Mouse (Mus musculus): ENCODE data around the gene Gm49391. TPM values are rescaled to one million over a fixed set of nuclear protein-coding genes. Genes with fewer than 3 reads are reported as not detected.
"Not testable (repeated sequence)": the region's sequence is repeated elsewhere in the genome, so short reads cannot be mapped to it uniquely, and the experiment has no call there.

The Gm49391 gene
- polyA plus RNA-seq (2017; shearing (Covaris generic)): not detected

DNA sequence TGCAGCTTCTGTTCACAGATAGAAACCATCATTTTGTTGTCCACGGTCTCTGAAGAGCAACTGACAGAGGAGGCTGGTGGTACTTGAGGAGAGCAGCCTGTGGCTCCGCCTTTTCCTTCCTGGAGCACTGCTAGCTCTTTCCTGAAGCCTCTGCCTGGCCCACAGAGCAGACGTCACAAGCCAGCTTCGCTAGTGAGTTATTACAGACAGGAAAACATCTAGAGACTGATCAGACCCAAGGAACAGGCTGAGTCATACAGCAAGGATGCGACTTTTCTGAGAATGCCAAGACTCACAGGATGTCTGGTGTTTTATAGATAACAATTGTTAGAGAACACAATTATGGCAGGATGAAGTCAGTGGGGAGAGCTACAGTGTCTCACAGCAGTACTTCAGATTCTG is at the start of gene Gm49391, which contains the start of gene Ctla2a:
Gene Gm49391 (minus strand): TSS at position 72 of the 402 bp plus-strand sequence.
Gene Ctla2a (minus strand): TSS at position 126 of the 402 bp plus-strand sequence.
- ATAC-seq: peak; percentile 98

DNA sequence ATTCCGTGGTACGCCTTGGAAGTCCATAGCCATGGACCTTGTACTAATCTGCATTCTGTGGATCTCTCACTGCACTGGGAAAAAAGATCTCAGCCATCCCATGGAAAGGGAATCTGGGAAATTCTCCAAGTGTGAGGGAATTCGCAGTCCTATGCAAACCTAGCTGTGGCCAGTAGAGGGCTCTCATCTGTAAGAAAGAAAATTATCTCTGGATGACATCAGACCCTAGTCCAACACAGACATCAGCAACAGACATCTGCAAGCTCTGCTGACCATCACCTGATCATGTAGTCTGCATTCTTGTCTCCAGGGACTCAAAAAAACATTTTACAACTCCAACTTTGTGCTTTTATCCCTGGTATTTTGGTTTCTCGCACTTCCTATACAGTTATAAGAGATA is 35.9 kb upstream of the Gm49391 start:
- ATAC-seq: not testable (repeated sequence)

DNA sequence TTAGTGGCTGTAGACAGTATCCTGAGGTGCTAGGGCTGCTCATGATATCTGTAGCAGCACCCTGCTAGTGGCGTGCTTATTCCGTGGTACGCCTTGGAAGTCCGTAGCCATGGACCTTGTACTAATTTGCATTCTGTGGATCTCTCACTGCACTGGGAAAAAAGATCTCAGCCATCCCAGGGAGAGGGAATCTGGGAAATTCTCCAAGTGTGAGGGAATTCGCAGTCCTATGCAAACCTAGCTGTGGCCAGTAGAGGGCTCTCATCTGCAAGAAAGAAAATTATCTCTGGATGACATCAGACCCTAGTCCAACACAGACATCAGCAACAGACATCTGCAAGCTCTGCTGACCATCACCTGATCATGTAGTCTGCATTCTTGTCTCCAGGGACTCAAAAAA is 27.6 kb upstream of the Gm49391 start:
- ATAC-seq: not testable (repeated sequence)

DNA sequence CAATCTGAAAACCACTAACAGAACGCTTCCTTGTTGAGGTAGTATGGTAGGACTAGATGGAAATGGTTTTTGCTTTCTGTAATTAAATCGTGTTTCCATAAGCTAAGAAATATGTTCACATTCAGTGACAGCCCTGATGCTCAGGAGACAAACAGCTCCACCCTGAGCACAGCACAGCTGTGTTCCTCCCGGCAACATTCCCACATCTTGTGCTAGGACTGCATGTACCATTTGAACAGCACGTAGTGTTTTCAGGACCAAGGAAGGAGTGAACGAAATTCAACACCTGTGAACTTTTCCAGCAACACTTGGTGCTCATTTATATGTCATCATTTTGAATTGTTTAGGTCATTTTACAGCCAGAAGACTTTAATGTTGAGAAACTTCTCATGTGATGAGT is 25.3 kb upstream of the Gm49391 start:
- no peak for ATAC-seq

DNA sequence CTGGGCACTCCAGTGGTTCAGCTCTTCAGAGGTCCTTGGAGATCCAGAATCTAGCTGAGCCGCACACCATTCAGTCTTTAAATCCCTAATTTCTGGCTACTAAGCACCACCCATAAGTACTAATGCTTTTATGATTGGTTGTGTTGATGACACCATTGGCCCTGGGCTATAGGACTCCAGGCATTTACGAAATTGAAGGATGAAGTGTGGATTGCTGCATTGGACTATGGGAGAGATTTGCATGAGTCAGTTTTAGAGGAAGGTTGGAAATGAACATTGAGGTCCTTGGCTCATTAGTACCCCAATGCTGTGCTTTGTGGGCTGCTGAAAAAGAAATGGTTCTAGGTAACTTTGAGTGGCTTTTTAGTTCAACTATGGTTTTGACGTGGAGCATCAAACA is 5.5 kb upstream of the Gm49391 start, which contains the start of gene Tpbpa:
Gene Tpbpa (minus strand): TSS at position 101 of the 400 bp plus-strand sequence.
- not testable (repeated sequence) for ATAC-seq

DNA sequence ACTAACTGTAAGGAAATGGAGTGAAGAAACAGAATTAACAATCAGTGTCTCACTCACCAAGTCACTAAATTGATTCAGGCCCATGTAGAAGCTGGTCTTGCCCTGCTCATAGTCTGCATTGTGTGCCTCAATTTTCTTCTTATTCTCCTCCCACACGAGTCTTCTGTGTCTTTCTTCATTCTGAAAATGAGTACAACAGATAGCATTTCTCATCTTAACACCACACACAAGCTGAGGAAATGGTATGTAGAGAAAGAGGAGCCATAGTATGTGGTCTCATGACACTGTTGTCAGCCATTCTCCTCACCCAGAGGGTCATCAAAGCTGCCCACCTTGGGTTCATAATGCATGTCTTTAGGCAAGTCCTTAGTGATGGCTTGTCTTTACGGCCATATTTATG is 881 bp downstream of the Gm49391 start, which contains the start of gene Gm49393:
Gene Gm49393 (minus strand): TSS at position 101 of the 400 bp plus-strand sequence.
- ATAC-seq: not testable (repeated sequence)

DNA sequence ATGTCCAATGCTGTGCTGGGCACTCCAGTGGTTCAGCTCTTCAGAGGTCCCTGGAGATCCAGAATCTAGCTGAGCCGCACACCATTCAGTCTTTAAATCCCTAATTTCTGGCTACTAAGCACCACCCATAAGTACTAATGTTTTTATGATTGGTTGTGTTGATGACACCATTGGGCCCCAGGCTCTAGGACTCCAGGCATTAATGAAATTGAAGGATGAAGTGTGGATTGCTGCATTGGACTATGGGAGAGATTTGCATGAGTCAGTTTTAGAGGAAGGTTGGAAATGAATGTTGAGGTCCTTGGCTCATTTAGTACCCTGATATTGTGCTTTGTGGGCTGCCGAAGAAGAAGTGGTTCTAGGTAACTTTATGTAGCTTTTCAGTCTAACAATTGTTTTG is 31.6 kb downstream of the Gm49391 start, which contains the start of gene Tpbpb:
Gene Tpbpb (minus strand): TSS at position 101 of the 400 bp plus-strand sequence.
- ATAC-seq: not testable (repeated sequence)

DNA sequence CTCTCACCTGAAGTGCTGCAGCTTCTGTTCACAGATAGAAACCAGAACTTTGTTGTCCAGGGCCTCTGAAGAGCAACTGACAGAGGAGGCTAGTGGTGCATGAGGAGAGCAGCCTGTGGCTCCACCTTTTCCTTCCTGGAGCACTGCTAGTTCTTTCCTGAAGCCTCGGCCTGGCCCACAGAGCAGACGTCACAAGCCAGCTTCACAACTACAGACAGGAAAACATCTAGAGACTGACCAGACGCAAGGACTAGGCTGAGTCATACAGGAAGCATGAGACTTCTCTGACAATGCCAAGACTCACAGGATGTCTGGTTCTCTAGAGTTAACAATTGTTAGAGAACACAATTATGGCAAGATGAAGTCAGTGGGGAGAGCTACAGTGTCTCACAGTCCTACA is 39.0 kb downstream of the Gm49391 start, which contains the start of gene Ctla2b:
Gene Ctla2b (minus strand): TSS at position 120 of the 400 bp plus-strand sequence.
- ATAC-seq: peak; percentile 94

DNA sequence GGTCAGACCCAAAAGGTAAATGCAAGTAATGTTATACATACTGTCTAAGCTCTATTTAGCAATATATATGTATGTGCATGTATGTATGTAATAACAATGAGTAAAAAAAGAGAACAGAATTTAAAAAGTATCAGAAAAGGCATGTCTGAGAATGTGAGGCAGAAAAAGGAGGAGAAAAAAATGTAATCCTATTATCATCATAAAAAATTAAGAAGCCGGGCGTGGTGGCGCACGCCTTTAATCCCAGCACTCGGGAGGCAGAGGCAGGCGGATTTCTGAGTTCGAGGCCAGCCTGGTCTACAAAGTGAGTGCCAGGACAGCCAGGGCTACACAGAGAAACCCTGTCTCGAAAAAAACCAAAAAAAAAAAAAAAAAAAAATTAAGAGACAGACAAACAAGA is 39.6 kb downstream of the Gm49391 start, which contains the start of gene Gm49392:
Gene Gm49392 (minus strand): TSS at position 101 of the 400 bp plus-strand sequence.
- ATAC-seq: not testable (repeated sequence)

GRCm38 (mm10) chr13:60895406-60896160 is 40.8 kb downstream of the Gm49391 start:
- no peak for ATAC-seq

GRCm38 (mm10) chr13:60892301-60892700 is 44.1 kb downstream of the Gm49391 start:
- no peak for ATAC-seq

DNA sequence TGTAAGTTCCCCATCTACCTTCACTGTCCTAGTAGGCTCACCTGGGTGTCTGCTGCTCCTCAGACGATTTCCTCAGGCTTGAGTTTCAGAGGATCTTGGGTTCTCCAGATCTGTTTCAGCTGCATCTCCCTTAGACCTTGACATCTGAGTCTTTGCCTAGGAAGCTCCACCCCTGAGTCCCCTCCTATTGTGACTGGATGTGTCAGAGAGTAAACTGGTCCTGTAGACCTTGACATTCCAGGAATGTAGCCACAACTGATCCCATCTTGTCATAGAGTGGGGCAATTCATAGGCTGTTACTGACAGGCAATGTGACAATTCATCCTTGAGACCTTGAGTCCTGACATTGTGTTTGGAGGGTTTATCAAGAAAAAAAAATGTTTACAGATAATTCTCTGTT is 72.1 kb downstream of the Gm49391 start, which contains the start of gene 4930486L24Rik:
Gene 4930486L24Rik (minus strand): TSS at position 195 of the 400 bp plus-strand sequence.
- ATAC-seq: no peak

GRCm38 (mm10) chr13:60848241-60849120 is 87.9 kb downstream of the Gm49391 start:
- ATAC-seq: peak; percentile 99

Other genes starting within 250 kb of the Gm49391 start
- gene BC051665, start 150.2 kb downstream of the Gm49391 start, polyA plus RNA-seq (2017; shearing (Covaris generic)): not detected
- gene Ctsll3, start 133.7 kb downstream of the Gm49391 start, polyA plus RNA-seq (2017; shearing (Covaris generic)): not detected
- 1 to 10 TPM; 1.2 to 1.6 TPM for gene 4930486L24Rik, start 72.1 kb downstream of the Gm49391 start, polyA plus RNA-seq (2017; shearing (Covaris generic))
- not detected for gene Gm49392, start 39.7 kb downstream of the Gm49391 start, polyA plus RNA-seq (2017; shearing (Covaris generic))
- 1 to 10 TPM; 7.5 to 8.0 TPM for gene Ctla2b, start 39.1 kb downstream of the Gm49391 start, polyA plus RNA-seq (2017; shearing (Covaris generic))
- gene Tpbpb, start 31.7 kb downstream of the Gm49391 start, polyA plus RNA-seq (2017; shearing (Covaris generic)): not detected
- gene Gm49393, start 981 bp downstream of the Gm49391 start, polyA plus RNA-seq (2017; shearing (Covaris generic)): not detected
- gene Ctla2a, start 54 bp upstream of the Gm49391 start, polyA plus RNA-seq (2017; shearing (Covaris generic)): 10 to 100 TPM; 25.4 to 33.4 TPM
- not detected for gene Tpbpa, start 5.4 kb upstream of the Gm49391 start, polyA plus RNA-seq (2017; shearing (Covaris generic))
- gene Ctsj, start 69.4 kb upstream of the Gm49391 start, polyA plus RNA-seq (2017; shearing (Covaris generic)): not detected
- not detected for gene Ctsq, start 104.1 kb upstream of the Gm49391 start, polyA plus RNA-seq (2017; shearing (Covaris generic))
- gene Ctsr, start 227.7 kb upstream of the Gm49391 start, polyA plus RNA-seq (2017; shearing (Covaris generic)): not detected